Mouse (Mus musculus) CH12.LX (cell line): ENCODE data around the gene Slc44a4. TPM values are rescaled to one million over a fixed set of nuclear protein-coding genes. Genes with fewer than 3 reads are reported as not detected.
A peak's percentile ranks its signal among the peaks of the same experiment; 100 is the strongest.

Experiments
- DNase-seq: peaks from one replicate; pipeline ENCODE4 v3.0.0-alpha.2; 2013; ENCODE audit errors: extremely low read depth
- H3K27ac ChIP-seq: 2 replicates; pipeline ENCODE4 v1.5.1; 2012; ENCODE audit warnings: low read depth, mild to moderate bottlenecking, control low read depth, moderate library complexity; ENCODE audit not compliant: insufficient read depth
- H3K27me3 ChIP-seq: replicated peaks from 2 replicates; pipeline ENCODE3; 2012; ENCODE audit warnings: inconsistent platforms
- H3K36me3 ChIP-seq, 2 experiments: replicated peaks in 1 of 2; 2 replicates each; pipeline versions ENCODE3 to v1.6.1; 2012; ENCODE audit warnings: inconsistent platforms in 1 of 2, low read length in 1 of 2, mild to moderate bottlenecking in 1 of 2, mixed read lengths in 1 of 2, moderate library complexity in 1 of 2; ENCODE audit not compliant: control insufficient read depth in 1 of 2, insufficient read depth in 1 of 2
- H3K4me1 ChIP-seq, 2 experiments: 2 replicates each; pipeline ENCODE4 v1.6.1; 2012; ENCODE audit warnings: inconsistent platforms in 1 of 2, moderate library complexity in 1 of 2; ENCODE audit not compliant: insufficient read depth in 2 of 2, control insufficient read depth in 1 of 2
- H3K4me2 ChIP-seq: 2 replicates; pipeline ENCODE4 v1.6.1; 2012; ENCODE audit warnings: low read depth, mild to moderate bottlenecking, control low read depth; ENCODE audit not compliant: poor library complexity, insufficient read depth, severe bottlenecking
- H3K4me3 ChIP-seq, 3 experiments: fragments of 150-350 bp in 1 of 3; sonication (generic) in 1 of 3; replicated peaks in 1 of 3; 2 replicates each; pipeline versions ENCODE3 to v1.5.1; 2011 to 2012; ENCODE audit warnings: low read depth in 2 of 3, low read length in 2 of 3, mild to moderate bottlenecking in 2 of 3, moderate library complexity in 2 of 3, control low read depth in 1 of 3, improper control_type of control experiment in 1 of 3, inconsistent platforms in 1 of 3, mixed read lengths in 1 of 3; ENCODE audit not compliant: poor library complexity in 1 of 3
- H3K79me2 ChIP-seq: replicated peaks from 2 replicates; pipeline ENCODE4 v1.6.1; 2012; ENCODE audit warnings: mild to moderate bottlenecking, moderate library complexity; ENCODE audit not compliant: control insufficient read depth, poor library complexity, insufficient read depth, severe bottlenecking; ENCODE audit errors: extremely low read depth
- H3K9ac ChIP-seq: 2 replicates; pipeline ENCODE4 v1.6.1; 2012; ENCODE audit warnings: low read depth, mild to moderate bottlenecking, control low read depth, moderate library complexity; ENCODE audit not compliant: insufficient read depth
- H3K9me3 ChIP-seq: replicated peaks from 2 replicates; pipeline ENCODE3; 2012; ENCODE audit warnings: low read length, inconsistent platforms, mixed read lengths
- BHLHE40 ChIP-seq: IDR thresholded peaks from 2 replicates; pipeline ENCODE4 v1.6.1; 2011; ENCODE audit warnings: mild to moderate bottlenecking, low read depth, low read length, improper control_type of control experiment
- CHD1 ChIP-seq: IDR thresholded peaks from 2 replicates; pipeline ENCODE4 v1.6.1; 2012; ENCODE audit warnings: low read depth, low read length, improper control_type of control experiment, inconsistent platforms
- CHD2 ChIP-seq: IDR thresholded peaks from 2 replicates; pipeline ENCODE4 v1.6.1; 2011; ENCODE audit warnings: low read length, improper control_type of control experiment
- CTCF ChIP-seq, 2 experiments: IDR thresholded peaks in 1 of 2; conservative IDR thresholded peaks in 1 of 2; 2 replicates each; pipeline ENCODE4 v1.5.1; 2011 to 2012; ENCODE audit warnings: low read depth in 2 of 2, low read length in 2 of 2, improper control_type of control experiment in 1 of 2, inconsistent platforms in 1 of 2, mild to moderate bottlenecking in 1 of 2, moderate library complexity in 1 of 2
- E2F4 ChIP-seq: IDR thresholded peaks from 2 replicates; pipeline ENCODE4 v1.6.1; 2011; ENCODE audit warnings: low read depth, low read length, improper control_type of control experiment; ENCODE audit not compliant: insufficient replicate concordance
- ELF1 ChIP-seq: IDR thresholded peaks from 2 replicates; pipeline ENCODE4 v1.6.1; 2014; ENCODE audit warnings: low read depth, mild to moderate bottlenecking, inconsistent platforms, low read length, improper control_type of control experiment
- EP300 ChIP-seq: IDR thresholded peaks from 2 replicates; pipeline ENCODE4 v1.6.1; 2011; ENCODE audit warnings: low read length, improper control_type of control experiment
- ETS1 ChIP-seq: conservative IDR thresholded peaks from 2 replicates; pipeline ENCODE4 v1.6.1; 2012; ENCODE audit warnings: low read depth, mild to moderate bottlenecking, inconsistent platforms, low read length, improper control_type of control experiment, moderate library complexity
- GABPA ChIP-seq: IDR thresholded peaks from 2 replicates; pipeline ENCODE4 v1.6.1; 2012; ENCODE audit warnings: low read depth, low read length, improper control_type of control experiment, inconsistent platforms; ENCODE audit not compliant: insufficient replicate concordance
- HCFC1 ChIP-seq: IDR thresholded peaks from 2 replicates; pipeline ENCODE4 v1.6.1; 2012; ENCODE audit warnings: low read depth, mild to moderate bottlenecking, inconsistent platforms, low read length, improper control_type of control experiment
- IRF4 ChIP-seq: IDR thresholded peaks from 2 replicates; pipeline ENCODE4 v1.6.1; 2014; ENCODE audit warnings: low read depth, mild to moderate bottlenecking, inconsistent platforms, low read length, improper control_type of control experiment
- JUN ChIP-seq: IDR thresholded peaks from 2 replicates; pipeline ENCODE4 v1.6.1; 2011; ENCODE audit warnings: low read depth, mild to moderate bottlenecking, low read length, improper control_type of control experiment, moderate library complexity; ENCODE audit not compliant: insufficient read depth
- JUND ChIP-seq: conservative IDR thresholded peaks from 2 replicates; pipeline ENCODE4 v1.6.1; 2011; ENCODE audit warnings: low read depth, low read length, improper control_type of control experiment
- KAT2A ChIP-seq: IDR thresholded peaks from 2 replicates; pipeline ENCODE4 v1.6.1; 2012; ENCODE audit warnings: low read length, improper control_type of control experiment, inconsistent platforms; ENCODE audit not compliant: insufficient replicate concordance
- MAFK ChIP-seq: IDR thresholded peaks from 2 replicates; pipeline ENCODE4 v1.6.1; 2011; ENCODE audit warnings: low read length, improper control_type of control experiment; ENCODE audit not compliant: insufficient replicate concordance
- MAX ChIP-seq: IDR thresholded peaks from 2 replicates; pipeline ENCODE4 v1.6.1; 2011; ENCODE audit warnings: low read length, improper control_type of control experiment
- MAZ ChIP-seq: IDR thresholded peaks from 2 replicates; pipeline ENCODE4 v1.6.1; 2012; ENCODE audit warnings: low read depth, mild to moderate bottlenecking, inconsistent platforms, low read length, improper control_type of control experiment, moderate library complexity
- MEF2A ChIP-seq: IDR thresholded peaks from 2 replicates; pipeline ENCODE4 v1.6.1; 2014; ENCODE audit warnings: low read depth, mild to moderate bottlenecking, inconsistent platforms, low read length, improper control_type of control experiment, borderline replicate concordance
- MXI1 ChIP-seq: IDR thresholded peaks from 2 replicates; pipeline ENCODE4 v1.6.1; 2011; ENCODE audit warnings: mild to moderate bottlenecking, low read depth, low read length, improper control_type of control experiment
- MYC ChIP-seq: IDR thresholded peaks from 2 replicates; pipeline ENCODE4 v1.6.1; 2011; ENCODE audit warnings: low read depth, mild to moderate bottlenecking, improper control_type of control experiment, low read length
- NELFE ChIP-seq: IDR thresholded peaks from 2 replicates; pipeline ENCODE4 v1.6.1; 2011; ENCODE audit warnings: low read depth, low read length, improper control_type of control experiment
- NRF1 ChIP-seq: IDR thresholded peaks from 2 replicates; pipeline ENCODE4 v1.6.1; 2014; ENCODE audit warnings: low read depth, mild to moderate bottlenecking, inconsistent platforms, low read length, improper control_type of control experiment, moderate library complexity
- PAX5 ChIP-seq: IDR thresholded peaks from 2 replicates; pipeline ENCODE4 v1.6.1; 2012; ENCODE audit warnings: low read length, inconsistent platforms, mixed read lengths
- POLR2A ChIP-seq: IDR thresholded peaks from 2 replicates; pipeline ENCODE4 v1.6.1; 2011; ENCODE audit warnings: low read depth, mild to moderate bottlenecking, improper control_type of control experiment, low read length
- POLR2AphosphoS2 ChIP-seq: IDR thresholded peaks from 2 replicates; pipeline ENCODE4 v1.6.1; 2011; ENCODE audit warnings: low read depth, low read length, improper control_type of control experiment
- RAD21 ChIP-seq: IDR thresholded peaks from 2 replicates; pipeline ENCODE4 v1.6.1; 2011; ENCODE audit warnings: low read depth, mild to moderate bottlenecking, low read length, improper control_type of control experiment, moderate library complexity
- RCOR1 ChIP-seq: conservative IDR thresholded peaks from 2 replicates; pipeline ENCODE4 v1.6.1; 2012; ENCODE audit warnings: low read depth, mild to moderate bottlenecking, inconsistent platforms, low read length, improper control_type of control experiment
- SIN3A ChIP-seq: IDR thresholded peaks from 2 replicates; pipeline ENCODE4 v1.6.1; 2012; ENCODE audit warnings: low read length, improper control_type of control experiment, inconsistent platforms
- SMC3 ChIP-seq: IDR thresholded peaks from 2 replicates; pipeline ENCODE4 v1.6.1; 2011; ENCODE audit warnings: low read depth, low read length, improper control_type of control experiment
- TBP ChIP-seq: conservative IDR thresholded peaks from 2 replicates; pipeline ENCODE4 v1.6.1; 2011; ENCODE audit warnings: low read depth, low read length, improper control_type of control experiment
- TCF12 ChIP-seq: IDR thresholded peaks from 2 replicates; pipeline ENCODE4 v1.6.1; 2014; ENCODE audit warnings: low read depth, mild to moderate bottlenecking, inconsistent platforms, low read length, improper control_type of control experiment
- UBTF ChIP-seq: IDR thresholded peaks from 2 replicates; pipeline ENCODE4 v1.6.1; 2012; ENCODE audit warnings: low read depth, mild to moderate bottlenecking, inconsistent platforms, low read length, improper control_type of control experiment, moderate library complexity
- USF1 ChIP-seq: IDR thresholded peaks from 2 replicates; pipeline ENCODE4 v1.6.1; 2014; ENCODE audit warnings: low read depth, mild to moderate bottlenecking, inconsistent platforms, low read length, improper control_type of control experiment
- USF2 ChIP-seq: conservative IDR thresholded peaks from 2 replicates; pipeline ENCODE4 v1.6.1; 2011; ENCODE audit warnings: low read depth, low read length, improper control_type of control experiment
- ZC3H11A ChIP-seq: IDR thresholded peaks from 2 replicates; pipeline ENCODE4 v1.6.1; 2012; ENCODE audit warnings: low read depth, mild to moderate bottlenecking, inconsistent platforms, low read length, improper control_type of control experiment
- ZKSCAN1 ChIP-seq: IDR thresholded peaks from 2 replicates; pipeline ENCODE4 v1.6.1; 2012; ENCODE audit warnings: low read depth, inconsistent platforms, low read length, improper control_type of control experiment, borderline replicate concordance
- ZMIZ1 ChIP-seq: IDR thresholded peaks from 2 replicates; pipeline ENCODE4 v1.6.1; 2012; ENCODE audit warnings: low read depth, mild to moderate bottlenecking, inconsistent platforms, low read length, improper control_type of control experiment
- ZNF384 ChIP-seq: IDR thresholded peaks from 2 replicates; pipeline ENCODE4 v1.6.1; 2012; ENCODE audit warnings: low read depth, low read length, improper control_type of control experiment, inconsistent platforms
- dilution Hi-C: fragments of 300-500 bp; cut with MboI; formaldehyde crosslinking; loops from 2 replicates; pipeline ENCODE4 v1.14.3; 2020; ENCODE audit warnings: low sequenced_read_pairs; ENCODE audit not compliant: extremely low pct_unique_long_range_greater_than_20kb, extremely low pct_ligation_motif_present
- in situ Hi-C: fragments of 300-500 bp; cut with MboI; formaldehyde crosslinking; loops from 3 replicates; pipeline ENCODE4 v1.14.3; 2019; ENCODE audit warnings: low sequenced_read_pairs, low pct_ligation_motif_present, low pct_unique_long_range_greater_than_20kb, mixed read lengths
- polyA plus RNA-seq: library from polyadenylated mRNA; unstranded; fragments of >175 nt; gene quantifications from 2 replicates; pipeline ENCODE4 v1.2.1, GENCODE M21; 2012; ENCODE audit warnings: low read depth; ENCODE audit not compliant: insufficient read length
- total RNA-seq, 2 experiments: library from RNA; depleted of rRNA; stranded (reverse); fragments of 300-350 nt in 1 of 2; fragments of >200 nt in 1 of 2; gene quantifications; 2 replicates each; pipeline ENCODE4 v1.2.3; 2012 to 2014

Slc44a4 gene
- total and polyA plus RNA-seq, 3 experiments, result 0.55 to 1.4 (median 0.62) TPM

- peak; percentile 88 for DNase-seq
- dilution Hi-C loops (no loop called here), in situ Hi-C loops (no loop called here)
- Histone ChIP-seq H3K9ac (peak overlapping the region; percentile 97), H3K4me1 (peaks cover 7 to 28% of the 10 kb centered on the region in 2 experiments), H3K36me3 (peaks cover 2 to 15% of the 10 kb centered on the region in 2 experiments), H3K27ac (no peak overlapping the region), H3K4me3 (peak overlapping the region; percentile 10 to 78 (median 64)), H3K79me2 (peaks cover under 1% of the 10 kb centered on the region), H3K4me2 (peak overlapping the region; percentile 75), H3K9me3 (peaks cover 5% of the 10 kb centered on the region), H3K27me3 (no peaks in the 10 kb centered on the region)
- TF ChIP-seq PAX5 (no peak), KAT2A (no peak), TCF12 (peak; percentile 80), MAZ (peak; percentile 88), POLR2A (peak; percentile 50; the same call in 1 of the 2 replicates), IRF4 (0 out of 2 replicates have a peak, but pooled peaks have one; percentile 12), NELFE (no peak), RCOR1 (no peak), MXI1 (no peak), MAFK (no peak), SIN3A (0 out of 2 replicates have a peak, but pooled peaks have one; percentile 47), USF2 (no peak), USF1 (no peak), EP300 (no peak), JUN (no peak), ETS1 (no peak), HCFC1 (peak; percentile 32; the same call in 1 of the 2 replicates), ZNF384 (no peak), CHD1 (no peak), BHLHE40 (no peak), MAX (no peak), ZC3H11A (no peak), E2F4 (no peak), SMC3 (no peak), RAD21 (no peak), MEF2A (no peak), ZKSCAN1 (no peak), ELF1 (0 out of 2 replicates have a peak, but pooled peaks have one; percentile 55), CHD2 (no peak), UBTF (no peak), JUND (no peak), POLR2AphosphoS2 (no peak), CTCF (conservative IDR thresholded peaks at IDR 0.05 in 1 of 2, IDR thresholded peaks at IDR 0.05 in 1 of 2; ENCODE audit: low read depth in 2 of 2, low read length in 2 of 2) (peak in 1 of 2 experiments; percentile 32; a peak in 1 of 4 replicates), TBP (no peak), ZMIZ1 (no peak), MYC (no peak; the same call in 1 of the 2 replicates), NRF1 (peak; percentile 82), GABPA (no peak)
These were observed 20.1 kb upstream of the Slc44a4 start for GRCm38 (mm10) chr17:34894074-34894597.
